Mouse (Mus musculus) erythroblast, adult 5-6 weeks (primary cell): ENCODE results near the gene Tbc1d9. TPM values are rescaled to one million over a fixed set of nuclear protein-coding genes. Genes with fewer than 3 reads are reported as not detected.

Source experiments
- ATAC-seq: replicated peaks from 2 replicates; pipeline ENCODE4 v1.8.0; 2016; ENCODE audit warnings: moderate number of reproducible peaks, mild to moderate bottlenecking, moderate TSS enrichment, inconsistent platforms; ENCODE audit not compliant: poor library complexity, low FRiP score, severe bottlenecking
- total RNA-seq, 2 experiments: library from RNA; stranded (forward) in 1 of 2; stranded (reverse) in 1 of 2; fragments of 150-400 nt in 1 of 2; fragments of 200-764, 138-1000 nt in 1 of 2; gene quantifications; 2 replicates each; pipeline versions ENCODE4 v1.2.3 to v1.2.4; 2015 to 2017; ENCODE audit warnings: low replicate concordance in 2 of 2

Gene Tbc1d9
- total RNA-seq, 2 experiments from 2014 or later: 2.0 to 2.5 TPM

GRCm38 (mm10) chr8:83304946-83305345 is 139.8 kb downstream of the Tbc1d9 start:
- no peak for ATAC-seq

GRCm38 (mm10) chr8:83309836-83310235 is 144.7 kb downstream of the Tbc1d9 start:
- no peak for ATAC-seq

GRCm38 (mm10) chr8:83315084-83315483 is 149.9 kb downstream of the Tbc1d9 start:
- peak; percentile 74 for ATAC-seq

- ATAC-seq: no peak
These were observed 150.5 kb downstream of the Tbc1d9 start for GRCm38 (mm10) chr8:83315691-83316090.

GRCm38 (mm10) chr8:83320543-83320942 is 155.4 kb downstream of the Tbc1d9 start:
- no peak for ATAC-seq

- no peak for ATAC-seq
These were observed 157.2 kb downstream of the Tbc1d9 start for GRCm38 (mm10) chr8:83322374-83322773.

Other genes with a start within 250 kb of the Tbc1d9 start
- gene Gm10645, start 818 bp downstream of the Tbc1d9 start, total RNA-seq (2015; ENCODE audit: low replicate concordance): not detected in 2 replicates
- not detected in 2 replicates for gene Gm10645, start 818 bp downstream of the Tbc1d9 start, total RNA-seq (2017; ENCODE audit: low replicate concordance)
- not detected in 2 replicates for gene Ucp1, start 125.0 kb downstream of the Tbc1d9 start, total RNA-seq (2015; ENCODE audit: low replicate concordance)
- not detected in 2 replicates for gene Ucp1, start 125.0 kb downstream of the Tbc1d9 start, total RNA-seq (2017; ENCODE audit: low replicate concordance)
- 5.8 and 6.9 TPM in 2 replicates for gene Elmod2, start 167.1 kb downstream of the Tbc1d9 start, total RNA-seq (2015; ENCODE audit: low replicate concordance)
- 8.8 and 12.5 TPM in 2 replicates for gene Elmod2, start 167.1 kb downstream of the Tbc1d9 start, total RNA-seq (2017; ENCODE audit: low replicate concordance)
- not detected in 2 replicates for gene Mgat4d, start 183.1 kb downstream of the Tbc1d9 start, total RNA-seq (2015; ENCODE audit: low replicate concordance)
- gene Mgat4d, start 183.1 kb downstream of the Tbc1d9 start, total RNA-seq (2017; ENCODE audit: low replicate concordance): not detected in 2 replicates
- gene Clgn, start 224.5 kb downstream of the Tbc1d9 start, total RNA-seq (2015; ENCODE audit: low replicate concordance): 0.63 and 0.77 TPM in 2 replicates
- gene Clgn, start 224.5 kb downstream of the Tbc1d9 start, total RNA-seq (2017; ENCODE audit: low replicate concordance): 1.3 and 4.3 TPM in 2 replicates